Mouse (Mus musculus) olfactory bulb, adult 2 months (tissue): ENCODE results near the gene Bet1.

Experiments used
- CTCF ChIP-seq: fragments of 200-500 bp; IDR thresholded peaks from 2 replicates; pipeline ENCODE4 v1.5.1; 2012; ENCODE audit warnings: low read depth, mild to moderate bottlenecking, low read length, moderate library complexity; ENCODE audit not compliant: insufficient read depth
- POLR2A ChIP-seq: fragments of 200-500 bp; IDR thresholded peaks from 2 replicates; pipeline ENCODE4 v1.6.1; 2012; ENCODE audit warnings: mild to moderate bottlenecking, low read depth, low read length, moderate library complexity; ENCODE audit not compliant: insufficient read depth

GRCm38 (mm10) chr6:4069714-4070113, 17.1 kb downstream of the Bet1 start:
- no peak for TF ChIP-seq CTCF
- no peak for TF ChIP-seq POLR2A
